Mouse (Mus musculus): ENCODE measurements around the gene Smad1.

DNA sequence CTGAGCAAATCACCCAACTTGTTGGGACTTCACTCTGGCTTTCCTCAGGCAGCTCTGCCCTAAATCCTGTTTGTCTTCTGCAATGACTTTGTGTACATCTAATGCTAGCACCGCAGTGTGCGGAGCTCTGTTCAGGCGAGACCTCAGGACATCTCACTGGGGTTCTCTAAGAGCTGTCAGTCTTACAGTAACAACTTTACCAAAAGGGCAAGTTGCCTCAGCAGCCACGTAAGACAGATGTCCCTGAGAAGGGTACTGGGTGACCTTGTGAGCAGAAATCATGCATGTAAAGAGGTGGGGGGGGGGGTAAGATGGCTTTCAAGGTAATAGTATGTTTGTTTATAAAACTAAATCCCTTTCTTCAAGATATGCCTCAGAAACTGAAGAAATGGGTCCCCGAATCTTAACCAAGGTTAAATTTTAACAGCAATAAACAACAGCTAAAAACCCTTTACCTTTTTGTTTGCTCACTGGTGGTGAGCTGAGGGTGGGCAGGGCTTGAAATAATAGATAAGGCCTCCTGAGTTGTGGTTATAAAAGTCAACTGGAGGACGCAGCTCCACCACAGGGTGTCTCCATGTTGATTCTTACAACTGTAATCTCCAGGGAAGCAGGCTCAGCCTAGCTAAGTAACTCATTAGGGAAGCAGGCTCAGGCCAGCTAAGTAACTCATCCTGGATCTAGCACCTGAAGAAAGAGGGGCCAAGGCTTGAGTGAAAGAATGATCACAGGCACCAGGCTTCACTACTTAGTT, 38.4 kb downstream of the Smad1 start:
- no peak for TF ChIP-seq CTCF (IDR thresholded peaks at IDR 0.05; ENCODE audit: borderline replicate concordance, insufficient read depth, low read depth, low read length)
- no peak for TF ChIP-seq POLR2A (IDR thresholded peaks at IDR 0.05; ENCODE audit: borderline replicate concordance, insufficient read depth, low read length)
